In the genomic region with DNA sequence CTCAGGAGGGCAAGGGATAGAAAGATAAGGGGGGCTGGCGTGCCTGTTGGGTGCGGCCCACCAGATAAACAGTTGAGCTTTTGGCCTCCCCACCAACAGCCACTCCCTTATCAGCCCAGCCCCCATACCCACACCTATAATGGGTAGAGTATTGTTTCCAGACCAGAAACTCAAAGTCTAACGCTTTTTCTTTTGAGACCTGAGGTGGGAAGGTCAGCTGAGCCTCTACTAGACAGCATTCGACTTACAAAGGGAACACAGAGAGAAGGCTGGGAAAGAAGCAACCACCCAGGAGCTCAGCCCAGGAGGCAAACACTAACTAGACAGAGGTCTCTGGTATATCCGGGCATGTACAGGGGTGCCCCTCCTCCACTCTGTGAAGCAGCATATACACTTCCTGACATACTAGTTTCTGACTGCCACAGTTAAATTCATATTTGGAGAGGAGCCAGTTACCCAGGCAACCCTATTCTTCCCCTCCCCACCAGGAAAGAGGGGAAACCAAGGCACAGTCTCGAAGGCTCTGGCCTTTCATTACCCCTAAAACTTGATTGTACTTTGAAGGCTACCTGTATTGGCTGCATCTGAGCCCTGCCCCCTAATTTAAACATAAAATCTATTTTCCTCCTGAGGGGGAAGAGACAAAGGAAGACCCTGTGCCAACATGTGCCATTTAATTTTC, we compare ENCODE assay signal across 9 mouse cellular contexts. TPM values are rescaled to one million over a fixed set of nuclear protein-coding genes. Genes with fewer than 3 reads are reported as not detected.
DNase-seq lines count a peak whose midpoint lies in the region; ATAC-seq lines count a peak whose summit lies in the region.
"Had no signal": no experiment of that assay in that cellular context is flagged by ENCODE, and none has a peak within 500 bp of the region (broad histone marks: within the 10 kb centered on the region; RNA-seq: fewer than 3 reads in every experiment).

No protein-coding gene starts in this region.

- peak; percentile 76 for DNase-seq in CD4-positive helper T cell, adult 2 months (ENCODE audit: low read depth, low spot score)
- no peak for DNase-seq in forebrain, embryonic 10.5 days (ENCODE audit: extremely low spot score, low spot score)
- peak; percentile 45 for DNase-seq in splenic B cell, adult 2 months (ENCODE audit: low read depth, low spot score)
- no peak for DNase-seq in embryo, embryonic 11 days
- no peak for DNase-seq in embryo, embryonic 10.5 days (ENCODE audit: low spot score)

- peak overlapping the region; percentile 99 for H3K4me2 ChIP-seq in liver, embryonic 12.5 days

- no peaks in the 10 kb centered on the region for H3K27me3 ChIP-seq in erythroblast, embryonic 14.5 days (ENCODE audit: control insufficient read depth)
- H3K27me3 ChIP-seq in forebrain, embryonic 10.5 days (ENCODE audit: poor library complexity, severe bottlenecking), result no peaks in the 10 kb centered on the region
- no peaks in the 10 kb centered on the region for H3K27me3 ChIP-seq in liver, embryonic 12.5 days (replicated peaks)
- H3K27me3 ChIP-seq in splenic B cell, adult 2 months (ENCODE audit: control insufficient read depth, insufficient read depth, low read length, poor library complexity, severe bottlenecking), result no peaks in the 10 kb centered on the region

- H3K9me3 ChIP-seq in erythroblast, embryonic 14.5 days (ENCODE audit: control insufficient read depth, low read length), result no peaks in the 10 kb centered on the region
- no peaks in the 10 kb centered on the region for H3K9me3 ChIP-seq in forebrain, embryonic 10.5 days
- H3K9me3 ChIP-seq in liver, embryonic 12.5 days (replicated peaks), result no peaks in the 10 kb centered on the region

- WGBS in forebrain, embryonic 10.5 days, result 33% methylated on average over 6 of the region's 6 CpGs
- WGBS in liver, embryonic 12.5 days (ENCODE audit: insufficient replicate concordance), result 3% methylated on average over 6 of the region's 6 CpGs

- peaks cover 57% of the 10 kb centered on the region for H3K36me3 ChIP-seq in erythroblast, embryonic 14.5 days (ENCODE audit: control insufficient read depth)
- H3K36me3 ChIP-seq in forebrain, embryonic 10.5 days (replicated peaks), result peaks cover 52% of the 10 kb centered on the region
- H3K36me3 ChIP-seq in liver, embryonic 12.5 days, result peaks cover 45% of the 10 kb centered on the region
- H3K36me3 ChIP-seq in splenic B cell, adult 2 months (ENCODE audit: control insufficient read depth, insufficient read depth, low read length, poor library complexity, severe bottlenecking), result peaks cover 17% of the 10 kb centered on the region

- H3K9ac ChIP-seq in liver, embryonic 12.5 days, result peak overlapping the region; percentile 99

- peaks cover 79% of the 10 kb centered on the region for H3K4me1 ChIP-seq in erythroblast, embryonic 14.5 days (ENCODE audit: control insufficient read depth)
- H3K4me1 ChIP-seq in forebrain, embryonic 10.5 days, result peaks cover 61% of the 10 kb centered on the region
- H3K4me1 ChIP-seq in liver, embryonic 12.5 days, result peaks cover 81% of the 10 kb centered on the region

- peak overlapping the region; percentile 89 for H3K4me3 ChIP-seq in erythroblast, embryonic 14.5 days (replicated peaks)
- peak overlapping the region; percentile 84 for H3K4me3 ChIP-seq in forebrain, embryonic 10.5 days
- H3K4me3 ChIP-seq in liver, embryonic 12.5 days, result peak overlapping the region; percentile 95

- H3K27ac ChIP-seq in forebrain, embryonic 10.5 days, result peak overlapping the region; percentile 99
- peak overlapping the region; percentile 95 for H3K27ac ChIP-seq in liver, embryonic 12.5 days
- H3K27ac ChIP-seq: macrophage had no signal

- ATAC-seq in erythroblast, adult 5-6 weeks (replicated peaks; ENCODE audit: low FRiP score, poor library complexity, severe bottlenecking), result no peak; the same call in 1 of the 2 replicates
- ATAC-seq in liver, embryonic 12.5 days, result peak; percentile 79

RNA-seq across cellular contexts. Expression of a gene that starts 7.3 kb away (rescaled TPM):
- 1.9 and 3.3 TPM in 2 replicates for polyA plus RNA-seq in erythroblast, embryonic 14.5 days (2012)
- total RNA-seq in erythroblast, adult 5-6 weeks (2015; ENCODE audit: low replicate concordance), result 19.6 and 30.7 TPM in 2 replicates
- total RNA-seq in erythroblast, adult 5-6 weeks (2017; ENCODE audit: low replicate concordance), result 11.7 and 20.1 TPM in 2 replicates
- 57.5 and 61.9 TPM in 2 replicates for polyA plus RNA-seq in forebrain, embryonic 10.5 days (2016; fragmentation: Nextera tagmentation; extraction: Ambion mirVana)
- 34.8 and 36.0 TPM in 2 replicates for polyA plus RNA-seq in liver, embryonic 12.5 days (2016; fragmentation: Nextera tagmentation; extraction: Ambion mirVana)

RNA-seq across cellular contexts. Expression of a gene that starts 7.6 kb away (rescaled TPM):
- 65.5 and 65.9 TPM in 2 replicates for polyA plus RNA-seq in erythroblast, embryonic 14.5 days (2012)
- total RNA-seq in erythroblast, adult 5-6 weeks (2015; ENCODE audit: low replicate concordance), result 13.2 and 16.3 TPM in 2 replicates
- total RNA-seq in erythroblast, adult 5-6 weeks (2017; ENCODE audit: low replicate concordance), result 21.6 and 37.9 TPM in 2 replicates
- 87.8 and 91.0 TPM in 2 replicates for polyA plus RNA-seq in forebrain, embryonic 10.5 days (2016; fragmentation: Nextera tagmentation; extraction: Ambion mirVana)
- polyA plus RNA-seq in liver, embryonic 12.5 days (2016; fragmentation: Nextera tagmentation; extraction: Ambion mirVana), result 53.2 and 53.4 TPM in 2 replicates

RNA-seq across cellular contexts. Expression of a gene that starts 34.1 kb away (rescaled TPM):
- 0.04 and 0.06 TPM in 2 replicates for polyA plus RNA-seq in erythroblast, embryonic 14.5 days (2012)
- not detected in 2 replicates for total RNA-seq in erythroblast, adult 5-6 weeks (2015; ENCODE audit: low replicate concordance)
- 0.28 and 0.77 TPM in 2 replicates for total RNA-seq in erythroblast, adult 5-6 weeks (2017; ENCODE audit: low replicate concordance)
- polyA plus RNA-seq in forebrain, embryonic 10.5 days (2016; fragmentation: Nextera tagmentation; extraction: Ambion mirVana), result 3.4 and 4.6 TPM in 2 replicates
- polyA plus RNA-seq in liver, embryonic 12.5 days (2016; fragmentation: Nextera tagmentation; extraction: Ambion mirVana), result 3.5 and 3.9 TPM in 2 replicates

RNA-seq across cellular contexts. Expression of a gene that starts 38.3 kb away (rescaled TPM):
- 3.1 and 3.4 TPM in 2 replicates for polyA plus RNA-seq in erythroblast, embryonic 14.5 days (2012)
- total RNA-seq in erythroblast, adult 5-6 weeks (2015; ENCODE audit: low replicate concordance), result 12.7 and 16.9 TPM in 2 replicates
- total RNA-seq in erythroblast, adult 5-6 weeks (2017; ENCODE audit: low replicate concordance), result 25.9 and 31.9 TPM in 2 replicates
- polyA plus RNA-seq in forebrain, embryonic 10.5 days (2016; fragmentation: Nextera tagmentation; extraction: Ambion mirVana), result 167 and 168 TPM in 2 replicates
- 136 and 147 TPM in 2 replicates for polyA plus RNA-seq in liver, embryonic 12.5 days (2016; fragmentation: Nextera tagmentation; extraction: Ambion mirVana)

RNA-seq across cellular contexts. Expression of a gene that starts 39.1 kb away (rescaled TPM):
- polyA plus RNA-seq in erythroblast, embryonic 14.5 days (2012), result 0.07 TPM in 1 of 2 replicates, not detected in the other
- 0.42 and 1.3 TPM in 2 replicates for total RNA-seq in erythroblast, adult 5-6 weeks (2015; ENCODE audit: low replicate concordance)
- 0.60 and 1.4 TPM in 2 replicates for total RNA-seq in erythroblast, adult 5-6 weeks (2017; ENCODE audit: low replicate concordance)
- 16.2 and 18.5 TPM in 2 replicates for polyA plus RNA-seq in forebrain, embryonic 10.5 days (2016; fragmentation: Nextera tagmentation; extraction: Ambion mirVana)
- polyA plus RNA-seq in liver, embryonic 12.5 days (2016; fragmentation: Nextera tagmentation; extraction: Ambion mirVana), result 6.5 TPM in 2 replicates

Comparison
In these comparisons a context has a peak if more than half of its experiments do, and no peak if none do; other contexts are left out.
1. DNase-seq: peak in CD4-positive helper T cell, adult 2 months (single experiment) and splenic B cell, adult 2 months (single experiment); none in forebrain, embryonic 10.5 days (single experiment), embryo, embryonic 11 days (single experiment) and embryo, embryonic 10.5 days (single experiment).
2. Peak in every context shown above with its lines, with median percentiles within 50 percentile points of each other: H3K4me3 ChIP-seq.